Mouse (Mus musculus) intestine, postnatal 0 days (tissue): ENCODE data around the gene Exosc8. TPM values are rescaled to one million over a fixed set of nuclear protein-coding genes. Genes with fewer than 3 reads are reported as not detected.
A peak's percentile ranks its signal among the peaks of the same experiment; 100 is the strongest.

ENCODE experiments used
- ATAC-seq: fragments of 200-750 bp; cut with Nextera tagmentation; 2 replicates; pipeline ENCODE4 v1.8.0; 2017; ENCODE audit warnings: mild to moderate bottlenecking, moderate TSS enrichment, moderate library complexity
- H3K27ac ChIP-seq: fragments of 300-500 bp; sonication (generic); 2 replicates; pipeline ENCODE4 v1.5.1; 2014; ENCODE audit warnings: mild to moderate bottlenecking, low read depth, low read length, moderate library complexity
- H3K27me3 ChIP-seq: fragments of 300-500 bp; sonication (generic); replicated peaks from 2 replicates; pipeline ENCODE4 v1.6.1; 2014; ENCODE audit warnings: low read length, mixed read lengths; ENCODE audit not compliant: control insufficient read depth, insufficient read depth
- H3K36me3 ChIP-seq: fragments of 300-500 bp; sonication (generic); 2 replicates; pipeline ENCODE4 v1.6.1; 2014; ENCODE audit warnings: mild to moderate bottlenecking, moderate library complexity; ENCODE audit not compliant: control insufficient read depth, insufficient read depth
- H3K4me1 ChIP-seq: fragments of 300-500 bp; sonication (generic); replicated peaks from 2 replicates; pipeline ENCODE4 v1.6.1; 2014; ENCODE audit warnings: antibody characterized with exemption, low read length, mixed read lengths; ENCODE audit not compliant: control insufficient read depth, insufficient read depth
- H3K4me2 ChIP-seq: fragments of 300-500 bp; sonication (generic); replicated peaks from 2 replicates; pipeline ENCODE4 v1.6.1; 2014; ENCODE audit warnings: low read depth, mild to moderate bottlenecking, moderate library complexity
- H3K4me3 ChIP-seq: fragments of 300-500 bp; sonication (generic); 2 replicates; pipeline ENCODE4 v1.5.1; 2014; ENCODE audit warnings: low read depth, low read length
- H3K9ac ChIP-seq: fragments of 300-500 bp; sonication (generic); 2 replicates; pipeline ENCODE4 v1.6.1; 2014; ENCODE audit warnings: mild to moderate bottlenecking, low read depth, low read length
- H3K9me3 ChIP-seq: fragments of 300-500 bp; sonication (generic); 2 replicates; pipeline ENCODE4 v1.6.1; 2016; ENCODE audit warnings: mixed run types; ENCODE audit not compliant: control insufficient read depth
- CTCF ChIP-seq: sonication (generic); IDR thresholded peaks from 2 replicates; pipeline ENCODE4 v1.5.1; 2016; ENCODE audit warnings: low read depth, mild to moderate bottlenecking, control low read depth, antibody characterized with exemption, moderate library complexity
- WGBS: fragments of 180-500 bp; shearing (Covaris S2); extraction: QIAGEN DNeasy Blood & Tissue Kit; methylation state at CpG from one replicate; pipeline ENCODE4 v1.1.7; 2014; 5-methylcytosine and 5-hydroxymethylcytosine counted together
- polyA plus RNA-seq: library from polyadenylated mRNA; unstranded; fragments of >200 nt; fragmentation: Nextera tagmentation; extraction: Ambion mirVana; gene quantifications from 2 replicates; pipeline ENCODE4 v1.2.1, GENCODE M21; 2015

Gene Exosc8
- polyA plus RNA-seq, result 31.0 and 31.7 TPM in 2 replicates

DNA sequence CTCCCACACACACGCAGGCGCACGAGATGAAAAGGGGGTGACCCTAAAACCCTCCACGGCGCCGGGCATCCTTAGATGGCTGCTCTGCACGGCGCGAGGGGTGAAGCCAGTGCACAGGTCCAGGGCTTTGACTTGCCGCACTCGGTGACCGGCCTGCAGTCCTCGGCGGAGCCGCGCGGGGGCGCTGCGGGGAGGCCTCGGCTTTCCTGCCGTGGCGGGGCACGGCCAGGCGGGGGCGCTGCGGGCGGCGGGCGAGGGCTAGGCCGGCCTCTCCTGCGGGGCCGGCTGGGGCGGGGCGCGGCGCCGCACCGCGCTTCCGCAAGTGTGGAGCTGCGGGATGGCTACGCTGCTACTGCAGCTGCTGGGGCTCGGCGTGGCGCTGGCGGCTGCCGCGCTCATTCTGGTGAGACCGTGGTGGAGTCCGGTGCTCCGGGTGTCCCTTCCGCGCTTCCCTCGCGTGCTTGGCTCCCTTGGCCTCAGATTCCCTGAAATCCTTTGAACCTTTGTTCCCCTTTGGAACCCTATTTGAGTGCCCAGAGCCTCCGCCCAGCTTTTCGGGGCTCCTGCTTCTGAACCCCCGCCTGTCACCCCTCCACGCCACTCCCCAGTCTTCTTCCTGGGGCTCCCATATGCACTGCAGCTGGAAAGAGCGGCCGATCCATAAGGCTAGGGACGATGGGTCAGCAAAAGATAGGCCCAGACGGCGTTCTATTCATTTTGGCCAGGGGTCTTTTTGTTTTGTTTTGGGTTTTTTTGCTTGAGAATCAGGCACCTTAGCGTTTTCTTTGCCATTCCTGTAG, at the start of gene Exosc8, which contains the start of gene Alg5:
Gene Exosc8, minus strand, starts transcription at position 147 of the 800 bp plus-strand sequence.
Gene Alg5, plus strand, starts transcription at position 293 of the 800 bp plus-strand sequence.
- no peaks in the 10 kb centered on the region for H3K4me1 ChIP-seq
- TF ChIP-seq CTCF, result peak; percentile 95
- H3K9me3 ChIP-seq, result no peaks in the 10 kb centered on the region
- under 1% methylated on average over 51 of the region's 65 CpGs for WGBS
- peak; percentile 92 for ATAC-seq
- peak within 1 kb of the TSS; percentile 91 for H3K4me2 ChIP-seq
- peak within 1 kb of the TSS; percentile 98 for H3K27ac ChIP-seq
- peak within 1 kb of the TSS; percentile 97 for H3K4me3 ChIP-seq
- H3K36me3 ChIP-seq, result peaks cover 26% of the 10 kb centered on the region
- H3K27me3 ChIP-seq, result no peaks in the 10 kb centered on the region
- H3K9ac ChIP-seq, result peak within 1 kb of the TSS; percentile 88

- no peak overlapping the region for H3K4me2 ChIP-seq
- no peak for TF ChIP-seq CTCF
- 67% methylated on average over 7 of the region's 7 CpGs for WGBS
- no peak overlapping the region for H3K27ac ChIP-seq
- no peaks in the 10 kb centered on the region for H3K36me3 ChIP-seq
- no peak overlapping the region for H3K9ac ChIP-seq
- no peaks in the 10 kb centered on the region for H3K27me3 ChIP-seq
- peaks cover 3% of the 10 kb centered on the region; the same call in 1 of the 2 replicates for H3K9me3 ChIP-seq
- no peak for ATAC-seq
- no peak overlapping the region for H3K4me3 ChIP-seq
- no peaks in the 10 kb centered on the region for H3K4me1 ChIP-seq
These were observed 40.9 kb upstream of the Exosc8 start for GRCm38 (mm10) chr3:54775989-54776631.

DNA sequence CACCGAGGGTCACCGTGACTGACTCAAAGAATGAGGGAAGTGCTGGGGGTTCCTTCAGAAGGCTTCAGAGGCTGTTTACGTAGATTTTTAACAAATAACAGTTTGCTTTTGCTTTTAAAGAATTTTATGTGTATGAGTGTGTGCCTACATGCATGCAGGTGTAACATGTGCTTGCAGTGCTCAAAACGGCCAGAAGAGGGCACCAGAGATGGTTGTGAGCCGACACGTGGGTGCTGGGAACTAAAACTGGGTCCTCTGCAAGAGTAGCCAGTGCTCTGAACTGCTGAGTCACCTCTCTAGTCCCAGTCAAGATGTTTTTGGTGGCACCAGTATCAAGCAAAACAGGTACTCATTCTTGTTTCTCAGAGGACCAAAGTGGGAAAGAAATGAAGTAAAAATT, 38.4 kb upstream of the Exosc8 start:
- Histone ChIP-seq H3K4me2 (no peak overlapping the region), H3K9me3 (peaks cover 3% of the 10 kb centered on the region; the same call in 1 of the 2 replicates), H3K4me3 (no peak overlapping the region), H3K9ac (no peak overlapping the region), H3K27me3 (no peaks in the 10 kb centered on the region), H3K4me1 (no peaks in the 10 kb centered on the region), H3K27ac (no peak overlapping the region), H3K36me3 (no peaks in the 10 kb centered on the region)
- 83% methylated on average over 6 of the region's 6 CpGs for WGBS
- no peak for ATAC-seq
- peak; percentile 31 for TF ChIP-seq CTCF

GRCm38 (mm10) chr3:54769349-54770275, 34.4 kb upstream of the Exosc8 start:
- H3K4me1 ChIP-seq, result no peaks in the 10 kb centered on the region
- no peak overlapping the region for H3K9ac ChIP-seq
- H3K36me3 ChIP-seq, result no peaks in the 10 kb centered on the region
- no peak overlapping the region for H3K4me2 ChIP-seq
- no peak overlapping the region for H3K27ac ChIP-seq
- peaks cover 3% of the 10 kb centered on the region; the same call in 1 of the 2 replicates for H3K9me3 ChIP-seq
- TF ChIP-seq CTCF, result no peak
- no peak for ATAC-seq
- WGBS, result 69% methylated on average over 17 of the region's 17 CpGs
- no peaks in the 10 kb centered on the region for H3K27me3 ChIP-seq
- H3K4me3 ChIP-seq, result no peak overlapping the region

- Histone ChIP-seq H3K4me3 (no peak overlapping the region), H3K4me1 (no peaks in the 10 kb centered on the region), H3K27ac (no peak overlapping the region), H3K27me3 (no peaks in the 10 kb centered on the region), H3K9me3 (peaks cover under 1% of the 10 kb centered on the region; the same call in 1 of the 2 replicates), H3K36me3 (no peaks in the 10 kb centered on the region), H3K9ac (no peak overlapping the region), H3K4me2 (no peak overlapping the region)
- no peak for TF ChIP-seq CTCF
- 83% methylated on average over 8 of the region's 8 CpGs for WGBS
- ATAC-seq, result no peak
These were observed 33.4 kb upstream of the Exosc8 start for GRCm38 (mm10) chr3:54768592-54768991.
